Mouse (Mus musculus) forebrain, embryonic 15.5 days (tissue): ENCODE results near the gene Uox. TPM values are rescaled to one million over a fixed set of nuclear protein-coding genes. Genes with fewer than 3 reads are reported as not detected.

ENCODE experiments used
- ATAC-seq: fragments of 200-750 bp; cut with Nextera tagmentation; replicated peaks from 2 replicates; pipeline ENCODE4 v1.8.0; 2017; ENCODE audit warnings: mild to moderate bottlenecking, moderate TSS enrichment, moderate library complexity
- H3K27ac ChIP-seq: fragments of 300-500 bp; sonication (generic); replicated peaks from 2 replicates; pipeline ENCODE4 v1.5.1; 2015; ENCODE audit warnings: mild to moderate bottlenecking, inconsistent platforms
- H3K27me3 ChIP-seq: fragments of 300-500 bp; sonication (generic); 2 replicates; pipeline ENCODE4 v1.6.1; 2015; ENCODE audit warnings: inconsistent platforms
- H3K36me3 ChIP-seq: fragments of 300-500 bp; sonication (generic); 2 replicates; pipeline ENCODE4 v1.6.1; 2015; ENCODE audit warnings: mild to moderate bottlenecking, inconsistent platforms
- H3K4me1 ChIP-seq: fragments of 300-500 bp; sonication (generic); 2 replicates; pipeline ENCODE4 v1.6.1; 2015; ENCODE audit warnings: inconsistent platforms
- H3K4me2 ChIP-seq: fragments of 300-500 bp; sonication (generic); replicated peaks from 2 replicates; pipeline ENCODE4 v1.6.1; 2015; ENCODE audit warnings: mild to moderate bottlenecking, inconsistent platforms
- H3K4me3 ChIP-seq: fragments of 300-500 bp; sonication (generic); 2 replicates; pipeline ENCODE4 v1.5.1; 2015; ENCODE audit warnings: mild to moderate bottlenecking, inconsistent platforms
- H3K9ac ChIP-seq: fragments of 300-500 bp; sonication (generic); replicated peaks from 2 replicates; pipeline ENCODE4 v1.6.1; 2015; ENCODE audit warnings: mild to moderate bottlenecking, inconsistent platforms
- H3K9me3 ChIP-seq: fragments of 300-500 bp; sonication (generic); 2 replicates; pipeline ENCODE4 v1.6.1; 2016; ENCODE audit warnings: inconsistent platforms
- WGBS: fragments of 180-500 bp; shearing (Covaris S2); methylation state at CpG from one replicate; pipeline ENCODE4 v1.1.7; 2015; ENCODE audit warnings: mixed read lengths; 5-methylcytosine and 5-hydroxymethylcytosine counted together
- polyA plus RNA-seq: library from polyadenylated mRNA; unstranded; fragments of >200 nt; fragmentation: Nextera tagmentation; extraction: Ambion mirVana; gene quantifications from 2 replicates; pipeline ENCODE4 v1.2.1, GENCODE M21; 2015

The Uox gene
- polyA plus RNA-seq, 1 experiment from 2014 or later, result not detected

DNA sequence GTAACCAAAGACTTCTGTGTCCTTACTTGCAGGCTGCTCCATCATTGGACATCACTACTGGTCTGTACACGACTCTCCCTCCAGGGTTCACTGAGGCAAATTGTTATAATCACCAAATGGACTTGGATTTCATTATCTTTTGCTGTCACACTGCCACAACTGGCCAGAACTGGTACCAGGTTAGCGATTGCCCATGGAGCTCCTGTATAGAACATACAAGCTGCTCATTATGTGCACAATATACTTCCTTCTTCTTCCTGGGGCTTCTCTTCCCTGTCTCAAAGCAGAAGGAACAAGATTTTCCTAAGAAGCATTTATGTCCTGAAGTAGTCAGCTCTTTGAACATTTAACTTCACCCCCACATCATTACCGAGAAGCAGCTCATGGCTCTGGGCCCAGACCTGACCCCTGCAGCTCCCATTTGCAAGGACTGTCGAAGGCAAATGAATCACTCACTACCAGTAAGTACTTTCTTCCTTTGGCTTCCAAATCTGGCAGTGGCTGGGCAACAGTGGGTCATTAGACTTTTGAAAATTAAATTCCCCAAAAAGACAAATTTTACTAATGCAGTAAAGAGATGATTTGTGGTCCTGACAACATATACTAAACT, 71.7 kb downstream of the Uox start:
- H3K27ac ChIP-seq, result no peak overlapping the region

DNA sequence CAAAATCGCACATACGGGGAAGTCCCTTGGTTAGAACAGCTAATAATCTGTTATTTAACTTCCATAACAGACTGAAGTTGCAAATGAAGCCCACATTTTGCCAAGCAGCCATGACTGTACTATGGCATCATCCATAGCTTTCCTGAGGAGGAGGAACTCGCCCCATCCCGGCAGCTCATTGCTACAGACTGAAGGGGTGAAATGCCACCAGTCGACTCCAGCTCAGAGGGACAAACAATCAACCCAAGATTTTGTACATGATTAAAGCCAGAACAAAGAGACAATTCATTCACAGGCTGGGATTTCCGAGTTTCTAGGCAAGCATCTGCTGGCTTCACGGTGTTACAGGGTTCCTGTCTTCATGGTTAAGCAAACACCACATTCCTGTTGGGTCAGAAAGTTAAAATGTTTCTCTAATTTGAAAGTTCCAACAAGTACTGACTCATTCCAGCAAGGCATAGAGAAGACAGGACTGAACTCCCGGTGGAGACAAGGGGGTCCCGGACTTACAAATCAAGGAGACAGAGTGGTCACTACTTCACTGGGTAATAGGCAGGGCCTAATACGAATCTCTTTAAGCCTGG, 79.2 kb downstream of the Uox start:
- Histone ChIP-seq H3K4me3 (no peak overlapping the region), H3K9ac (no peak overlapping the region), H3K9me3 (no peaks in the 10 kb centered on the region), H3K4me2 (no peak overlapping the region), H3K36me3 (no peaks in the 10 kb centered on the region), H3K27ac (no peak overlapping the region), H3K27me3 (no peaks in the 10 kb centered on the region), H3K4me1 (no peaks in the 10 kb centered on the region)
- no peak for ATAC-seq
- WGBS, result 78% methylated on average over 10 of the region's 10 CpGs

More for the DNA sequence above, 71.7 kb downstream of the Uox start:
- Histone ChIP-seq H3K4me3 (no peak overlapping the region), H3K9ac (no peak overlapping the region), H3K9me3 (no peaks in the 10 kb centered on the region), H3K4me1 (no peaks in the 10 kb centered on the region), H3K4me2 (no peak overlapping the region), H3K27me3 (no peaks in the 10 kb centered on the region), H3K36me3 (no peaks in the 10 kb centered on the region)
- no peak for ATAC-seq
- 40% methylated on average over 4 of the region's 4 CpGs for WGBS

DNA sequence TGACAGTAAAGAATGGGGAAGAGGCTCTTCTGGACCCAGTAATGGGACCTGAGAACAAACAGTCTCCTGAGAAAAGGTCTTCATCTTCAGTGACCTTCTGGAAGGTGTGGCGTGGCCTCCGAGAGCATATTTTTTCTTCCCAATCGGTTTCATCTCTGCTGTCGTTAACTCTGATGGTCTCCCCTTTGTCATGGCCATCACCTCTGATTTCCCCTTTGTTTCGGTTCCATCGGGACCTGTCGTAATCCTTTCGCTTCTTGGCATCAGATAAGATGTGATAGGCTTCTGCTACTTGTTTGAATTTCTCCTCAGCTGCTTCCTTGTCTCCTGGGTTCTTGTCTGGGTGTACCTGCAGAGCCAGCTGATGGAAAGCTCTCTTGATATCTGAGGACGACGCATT, 80.5 kb downstream of the Uox start:
- H3K27me3 ChIP-seq, result no peaks in the 10 kb centered on the region
- no peaks in the 10 kb centered on the region for H3K9me3 ChIP-seq
- no peaks in the 10 kb centered on the region for H3K36me3 ChIP-seq
- H3K4me1 ChIP-seq, result no peaks in the 10 kb centered on the region
- H3K4me3 ChIP-seq, result no peak overlapping the region
- WGBS, result 93% methylated on average over 10 of the region's 10 CpGs
- H3K27ac ChIP-seq, result no peak overlapping the region
- no peak overlapping the region for H3K9ac ChIP-seq
- H3K4me2 ChIP-seq, result no peak overlapping the region
- no peak for ATAC-seq

DNA sequence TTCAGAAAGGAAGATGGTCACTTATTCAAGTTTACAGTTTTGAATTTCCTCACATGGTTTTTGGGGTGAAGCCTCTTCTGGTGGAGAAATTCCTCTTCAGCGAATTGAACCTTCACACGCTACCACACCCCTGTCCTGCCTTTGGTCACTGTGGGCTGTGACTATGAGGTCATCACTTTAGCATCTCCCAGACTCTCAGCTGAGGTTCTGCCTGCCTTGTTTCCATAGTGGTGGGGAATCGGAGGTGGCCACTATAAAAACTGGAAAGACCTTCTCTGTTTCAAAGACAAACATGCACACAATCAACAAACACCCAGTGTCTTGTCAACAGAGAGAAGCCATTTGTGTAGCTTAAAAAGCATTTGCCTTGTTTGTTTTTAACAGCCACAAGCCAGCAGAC, 81.0 kb downstream of the Uox start, which contains the start of gene 4930503B20Rik:
Gene 4930503B20Rik, minus strand, starts transcription at position 101 of the 400 bp plus-strand sequence.
- H3K4me1 ChIP-seq, result no peaks in the 10 kb centered on the region
- no peaks in the 10 kb centered on the region for H3K27me3 ChIP-seq
- H3K4me2 ChIP-seq, result no peak within 1 kb of the TSS
- no peaks in the 10 kb centered on the region for H3K36me3 ChIP-seq
- H3K9me3 ChIP-seq, result no peaks in the 10 kb centered on the region
- no peak within 1 kb of the TSS for H3K9ac ChIP-seq
- no peak within 1 kb of the TSS for H3K27ac ChIP-seq
- 94% methylated on average over 3 of the region's 3 CpGs for WGBS
- no peak within 1 kb of the TSS for H3K4me3 ChIP-seq
- no peak for ATAC-seq

DNA sequence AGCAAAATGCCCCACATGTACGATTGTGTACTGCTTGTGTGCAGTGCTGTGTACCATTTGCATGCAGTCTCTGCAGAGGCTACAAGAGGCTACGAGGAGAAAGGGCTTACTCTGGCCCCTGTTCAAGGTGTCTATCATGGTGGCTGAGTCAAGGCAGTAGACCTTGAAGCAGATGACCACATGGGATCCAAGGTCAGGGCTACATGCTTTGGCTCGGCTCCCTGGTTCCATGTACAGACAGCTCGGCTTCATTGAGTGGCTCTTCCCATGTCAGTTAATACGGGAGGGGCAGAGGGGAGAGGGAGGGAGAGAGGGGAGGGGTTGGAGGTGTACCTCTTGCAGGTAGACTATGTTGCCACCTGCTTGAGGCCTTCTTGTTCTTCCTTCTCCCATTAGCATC, 82.2 kb downstream of the Uox start:
- no peaks in the 10 kb centered on the region for H3K36me3 ChIP-seq
- no peaks in the 10 kb centered on the region for H3K27me3 ChIP-seq
- H3K27ac ChIP-seq, result no peak overlapping the region
- ATAC-seq, result no peak
- no peaks in the 10 kb centered on the region for H3K9me3 ChIP-seq
- H3K9ac ChIP-seq, result no peak overlapping the region
- H3K4me1 ChIP-seq, result no peaks in the 10 kb centered on the region
- WGBS, result 96% methylated on average over 5 of the region's 5 CpGs
- H3K4me3 ChIP-seq, result no peak overlapping the region
- H3K4me2 ChIP-seq, result no peak overlapping the region

DNA sequence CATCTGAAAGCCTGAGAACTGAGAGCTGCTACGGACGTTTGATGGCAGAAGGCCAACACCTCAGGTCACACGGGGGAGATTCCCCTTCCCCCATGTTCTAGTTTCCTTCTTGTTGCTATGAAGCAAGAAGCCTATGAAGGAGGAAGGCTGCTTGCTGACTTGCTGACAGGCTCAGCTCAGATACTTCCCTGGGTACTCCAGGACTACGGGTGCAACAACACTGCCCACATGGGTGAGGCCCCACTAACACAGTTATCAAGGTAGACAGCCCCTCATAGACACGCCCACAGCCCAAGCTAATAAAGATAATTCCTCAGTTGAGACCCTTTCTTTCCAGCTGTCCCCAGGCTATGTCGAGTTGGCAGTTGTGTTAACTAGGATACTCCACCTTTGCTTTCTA, 83.5 kb downstream of the Uox start:
- H3K27ac ChIP-seq, result no peak overlapping the region
- no peak overlapping the region for H3K9ac ChIP-seq
- H3K36me3 ChIP-seq, result no peaks in the 10 kb centered on the region
- 76% methylated on average over 6 of the region's 6 CpGs for WGBS
- H3K4me1 ChIP-seq, result no peaks in the 10 kb centered on the region
- H3K27me3 ChIP-seq, result no peaks in the 10 kb centered on the region
- ATAC-seq, result no peak
- H3K4me2 ChIP-seq, result no peak overlapping the region
- no peak overlapping the region for H3K4me3 ChIP-seq
- no peaks in the 10 kb centered on the region for H3K9me3 ChIP-seq

DNA sequence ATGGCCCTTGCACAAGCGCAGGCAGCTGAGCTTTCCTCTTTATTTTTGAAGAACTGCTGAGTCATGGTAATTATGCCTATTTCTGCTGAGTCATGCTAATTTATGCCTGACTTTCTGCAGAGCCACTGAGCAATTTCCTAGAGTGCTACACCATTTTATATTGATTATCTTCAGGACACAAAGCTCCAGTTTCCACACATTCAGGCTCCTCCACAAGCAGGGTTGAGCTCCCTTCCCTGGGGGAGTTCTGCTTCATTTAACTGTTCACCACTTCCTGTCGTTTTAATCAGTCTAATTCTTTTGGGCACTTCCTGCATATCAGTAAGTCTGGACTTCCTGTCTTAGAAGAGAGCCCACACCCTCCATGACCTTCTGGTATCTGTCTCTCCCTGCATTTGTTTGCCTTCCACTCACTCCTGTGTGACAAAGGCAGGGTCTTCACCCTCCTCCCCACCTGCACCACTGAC, 84.9 kb downstream of the Uox start:
- H3K27ac ChIP-seq, result no peak overlapping the region
- WGBS, result 71% methylated on average over 2 of the region's 2 CpGs
- H3K4me3 ChIP-seq, result no peak overlapping the region
- H3K4me2 ChIP-seq, result no peak overlapping the region
- H3K36me3 ChIP-seq, result no peaks in the 10 kb centered on the region
- no peaks in the 10 kb centered on the region for H3K9me3 ChIP-seq
- no peak overlapping the region for H3K9ac ChIP-seq
- H3K4me1 ChIP-seq, result no peaks in the 10 kb centered on the region
- H3K27me3 ChIP-seq, result no peaks in the 10 kb centered on the region
- ATAC-seq, result no peak

DNA sequence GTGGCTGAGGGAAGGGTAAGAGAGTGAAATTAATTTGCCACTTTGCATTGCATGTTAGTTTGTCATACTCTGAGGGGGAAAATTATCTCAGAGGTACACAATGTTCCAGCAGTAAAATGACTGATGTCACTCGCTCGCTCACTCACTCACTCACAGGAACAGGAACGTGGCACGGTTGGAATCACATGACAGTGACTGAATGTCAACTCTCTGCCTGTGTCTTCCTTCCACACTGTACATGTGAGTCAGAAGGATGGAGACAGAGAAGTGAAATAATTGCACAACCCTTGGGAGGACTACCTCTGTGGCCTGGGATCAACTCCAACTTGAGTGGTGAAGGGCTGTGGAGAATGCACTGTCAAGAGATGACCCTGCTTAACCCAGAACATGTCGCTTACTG, 87.2 kb downstream of the Uox start:
- Histone ChIP-seq H3K27me3 (no peaks in the 10 kb centered on the region), H3K4me2 (no peak overlapping the region), H3K9ac (no peak overlapping the region), H3K36me3 (no peaks in the 10 kb centered on the region), H3K4me3 (no peak overlapping the region), H3K4me1 (no peaks in the 10 kb centered on the region), H3K9me3 (no peaks in the 10 kb centered on the region), H3K27ac (no peak overlapping the region)
- no peak for ATAC-seq
- 93% methylated on average over 5 of the region's 5 CpGs for WGBS

DNA sequence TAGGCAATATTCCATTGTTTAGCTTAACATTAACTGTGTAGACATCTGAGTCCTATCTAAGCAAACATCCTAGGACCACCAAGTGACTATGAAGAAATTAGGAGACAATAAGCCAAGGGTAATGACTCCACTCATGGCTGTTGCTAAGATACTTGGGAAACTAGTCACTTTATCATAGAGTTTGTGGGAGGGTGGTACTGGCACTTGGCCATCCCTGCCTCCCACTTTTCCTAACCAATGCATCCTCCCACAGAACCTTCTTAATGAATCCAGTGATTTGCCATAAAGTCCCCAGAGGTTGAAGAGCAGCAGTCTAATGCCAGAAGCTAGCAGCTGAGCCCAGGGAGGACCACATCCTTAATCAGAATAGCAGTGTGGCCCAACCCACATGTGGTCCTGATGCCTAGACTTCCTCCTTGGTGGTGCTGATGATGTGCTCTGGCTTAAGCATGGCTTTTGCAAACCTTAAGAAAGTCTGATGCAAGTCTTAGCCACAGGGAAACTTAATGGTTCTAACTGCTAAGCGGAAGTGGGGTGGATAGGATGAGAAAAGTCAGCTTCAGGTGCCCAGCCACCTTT, 87.9 kb downstream of the Uox start:
- Histone ChIP-seq H3K9me3 (no peaks in the 10 kb centered on the region), H3K36me3 (no peaks in the 10 kb centered on the region), H3K4me3 (no peak overlapping the region), H3K27ac (no peak overlapping the region), H3K4me1 (no peaks in the 10 kb centered on the region), H3K27me3 (no peaks in the 10 kb centered on the region), H3K4me2 (no peak overlapping the region), H3K9ac (no peak overlapping the region)
- ATAC-seq, result no peak
- WGBS, result 96% methylated on average over 1 of the region's 1 CpGs

DNA sequence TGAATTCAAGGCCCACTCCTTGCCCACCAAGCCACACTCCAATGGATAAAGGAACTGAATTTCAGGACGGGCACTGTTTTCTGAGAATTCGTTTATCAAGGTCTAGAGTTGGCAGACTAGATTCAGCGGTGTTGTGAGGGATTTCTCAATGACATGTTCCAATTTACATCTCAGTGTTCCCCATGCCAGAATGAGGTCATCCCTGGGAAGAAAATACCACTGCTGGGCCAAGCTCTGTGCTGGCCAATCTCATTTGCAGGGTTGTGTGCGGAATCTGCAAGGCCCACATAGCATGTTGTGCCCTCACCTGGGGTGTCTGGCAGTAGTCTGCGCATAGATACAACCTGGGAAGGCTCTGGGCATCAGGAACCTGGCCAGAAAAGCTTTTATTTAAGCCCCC, 89.1 kb downstream of the Uox start:
- H3K9ac ChIP-seq, result no peak overlapping the region
- no peak overlapping the region for H3K4me2 ChIP-seq
- H3K27ac ChIP-seq, result no peak overlapping the region
- no peak overlapping the region for H3K4me3 ChIP-seq
- no peaks in the 10 kb centered on the region for H3K36me3 ChIP-seq
- WGBS, result 73% methylated on average over 5 of the region's 5 CpGs
- H3K27me3 ChIP-seq, result no peaks in the 10 kb centered on the region
- no peaks in the 10 kb centered on the region for H3K9me3 ChIP-seq
- H3K4me1 ChIP-seq, result no peaks in the 10 kb centered on the region
- ATAC-seq, result no peak

DNA sequence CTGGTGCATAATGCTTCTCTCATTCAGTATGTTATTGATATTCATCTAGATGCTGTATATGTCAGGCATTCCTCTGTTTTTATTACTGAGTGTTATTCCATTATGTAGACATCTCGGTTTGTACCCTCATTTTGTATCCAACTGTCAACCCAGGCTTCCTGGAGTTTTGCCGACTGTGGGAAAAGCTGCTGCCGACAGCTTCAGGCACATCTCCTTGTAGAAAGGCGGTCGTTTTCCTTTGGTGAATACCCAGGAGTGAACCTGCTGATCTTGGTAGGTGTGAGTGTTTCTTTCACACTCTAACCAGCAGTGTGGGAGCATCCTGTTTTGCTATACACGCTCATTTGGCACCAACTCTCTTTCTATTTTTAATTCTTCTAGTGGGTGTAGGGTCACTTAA, 90.8 kb downstream of the Uox start:
- no peaks in the 10 kb centered on the region for H3K27me3 ChIP-seq
- H3K4me2 ChIP-seq, result no peak overlapping the region
- H3K9me3 ChIP-seq, result no peaks in the 10 kb centered on the region
- H3K9ac ChIP-seq, result no peak overlapping the region
- no peak for ATAC-seq
- H3K4me1 ChIP-seq, result no peaks in the 10 kb centered on the region
- WGBS, result 65% methylated on average over 6 of the region's 6 CpGs
- no peaks in the 10 kb centered on the region for H3K36me3 ChIP-seq
- H3K4me3 ChIP-seq, result no peak overlapping the region
- no peak overlapping the region for H3K27ac ChIP-seq

DNA sequence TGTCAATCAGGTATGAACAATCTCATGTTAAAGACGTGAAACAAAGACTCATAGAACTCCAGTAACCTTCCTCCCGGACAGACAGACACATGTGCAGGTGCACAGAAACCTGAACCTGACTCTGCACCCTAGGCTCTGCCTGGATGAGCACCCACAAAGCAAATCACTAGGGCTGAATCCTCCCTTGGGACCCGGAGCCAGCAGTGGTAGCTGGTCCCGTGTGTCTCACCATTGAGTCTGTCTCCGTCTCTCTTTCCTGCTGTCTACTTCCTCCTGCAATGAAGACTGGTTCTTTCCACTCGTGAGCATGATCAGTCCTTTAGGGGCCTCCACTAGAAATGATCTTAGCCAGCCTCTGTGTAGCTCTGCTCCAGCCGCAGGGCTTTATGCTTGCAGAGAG, 91.7 kb downstream of the Uox start:
- Histone ChIP-seq H3K9me3 (no peaks in the 10 kb centered on the region), H3K4me3 (no peak overlapping the region), H3K9ac (no peak overlapping the region), H3K36me3 (no peaks in the 10 kb centered on the region), H3K27ac (no peak overlapping the region), H3K4me1 (no peaks in the 10 kb centered on the region), H3K4me2 (no peak overlapping the region), H3K27me3 (no peaks in the 10 kb centered on the region)
- no peak for ATAC-seq
- 76% methylated on average over 7 of the region's 7 CpGs for WGBS

DNA sequence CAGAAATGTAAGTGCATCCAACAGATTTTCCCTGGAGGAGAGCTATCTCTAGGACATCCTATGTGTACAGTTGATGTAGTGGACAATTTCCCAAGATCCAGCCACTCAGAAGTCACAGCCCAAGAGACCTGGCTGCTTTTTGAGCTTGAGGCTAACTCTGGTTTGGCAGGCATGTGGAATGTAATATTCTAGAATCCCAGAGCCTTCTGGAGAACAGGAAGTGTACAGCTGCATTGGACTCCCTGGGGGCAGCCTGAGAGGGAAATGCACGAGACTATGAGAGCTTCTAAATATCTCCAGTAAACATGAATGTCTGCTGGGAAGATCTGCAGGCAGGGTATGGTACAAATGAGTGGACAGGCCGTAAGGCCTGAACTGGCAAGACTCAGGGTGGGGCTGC, 100.9 kb downstream of the Uox start:
- WGBS, result 82% methylated on average over 2 of the region's 2 CpGs
- Histone ChIP-seq H3K4me3 (no peak overlapping the region), H3K9ac (no peak overlapping the region), H3K27ac (no peak overlapping the region), H3K27me3 (no peaks in the 10 kb centered on the region), H3K9me3 (no peaks in the 10 kb centered on the region), H3K4me2 (no peak overlapping the region), H3K36me3 (no peaks in the 10 kb centered on the region), H3K4me1 (no peaks in the 10 kb centered on the region)
- no peak for ATAC-seq
